Mouse (Mus musculus): ENCODE results near the gene Psmg4. TPM values are rescaled to one million over a fixed set of nuclear protein-coding genes. Genes with fewer than 3 reads are reported as not detected.

Gene Psmg4
- polyA plus RNA-seq (2015; fragmentation: Nextera tagmentation; extraction: Ambion mirVana): 67.4 and 74.9 TPM in 2 replicates

DNA sequence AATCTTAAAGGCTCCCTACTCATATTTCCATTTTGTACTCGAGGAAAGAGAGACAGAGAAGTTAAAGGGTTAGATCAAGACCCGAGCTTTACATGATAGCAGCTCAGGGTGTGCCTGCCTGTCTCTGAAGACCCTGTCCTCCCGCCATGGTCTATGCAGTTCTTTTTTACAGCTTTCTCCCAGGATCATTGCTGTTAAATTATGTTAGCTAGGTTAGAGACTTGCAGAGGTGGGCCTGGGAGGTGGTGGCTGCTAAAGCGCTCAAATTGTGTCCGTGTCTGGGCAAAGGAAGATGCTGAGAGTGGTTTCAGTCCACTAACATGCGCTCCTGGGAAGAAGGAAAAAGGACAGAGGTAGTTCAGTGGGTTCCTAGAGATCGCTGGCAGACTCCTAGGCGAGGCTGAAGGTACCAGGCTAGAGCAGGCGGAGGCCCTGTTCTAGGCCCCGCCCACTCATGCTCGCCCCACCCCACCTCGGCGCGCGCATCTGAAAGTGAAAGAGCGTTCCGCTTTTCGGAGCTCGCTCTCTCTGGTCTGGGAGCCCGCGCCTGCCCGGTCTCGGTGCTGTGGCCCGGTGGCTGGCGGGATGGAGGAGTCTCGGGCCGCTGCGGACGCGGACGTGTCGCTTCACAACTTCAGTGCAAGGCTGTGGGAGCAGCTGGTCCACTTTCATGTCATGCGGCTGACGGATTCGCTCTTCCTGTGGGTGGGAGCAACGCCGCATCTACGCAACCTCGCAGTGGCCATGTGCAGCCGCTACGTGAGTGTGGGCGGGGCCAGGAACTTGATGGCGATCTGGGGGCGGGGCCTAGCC, at the start of gene Psmg4:
TSS of gene Psmg4 (plus strand) at position 474 of the 813 bp plus-strand sequence.
- 2% methylated on average over 44 of the region's 44 CpGs for WGBS
- peaks cover 11% of the 10 kb centered on the region for H3K36me3 ChIP-seq (ENCODE audit: insufficient read depth, low read length)
- H3K9me3 ChIP-seq (ENCODE audit: low read length): peaks cover 8% of the 10 kb centered on the region; the same call in 1 of the 2 replicates
- H3K4me3 ChIP-seq (ENCODE audit: low read length): peak within 1 kb of the TSS; percentile 82
- peak within 1 kb of the TSS; percentile 97 for H3K27ac ChIP-seq (ENCODE audit: low read length)
- H3K27me3 ChIP-seq (ENCODE audit: insufficient read depth, low read length): no peaks in the 10 kb centered on the region
- H3K4me1 ChIP-seq (ENCODE audit: insufficient read depth, low read length): peaks cover 13% of the 10 kb centered on the region
- peak within 1 kb of the TSS; percentile 81 for H3K9ac ChIP-seq (replicated peaks; ENCODE audit: low read length)
- peak; percentile 96 for ATAC-seq (ENCODE audit: low FRiP score, low TSS enrichment)
- peak within 1 kb of the TSS; percentile 65 for H3K4me2 ChIP-seq (replicated peaks; ENCODE audit: low read depth, low read length)

DNA sequence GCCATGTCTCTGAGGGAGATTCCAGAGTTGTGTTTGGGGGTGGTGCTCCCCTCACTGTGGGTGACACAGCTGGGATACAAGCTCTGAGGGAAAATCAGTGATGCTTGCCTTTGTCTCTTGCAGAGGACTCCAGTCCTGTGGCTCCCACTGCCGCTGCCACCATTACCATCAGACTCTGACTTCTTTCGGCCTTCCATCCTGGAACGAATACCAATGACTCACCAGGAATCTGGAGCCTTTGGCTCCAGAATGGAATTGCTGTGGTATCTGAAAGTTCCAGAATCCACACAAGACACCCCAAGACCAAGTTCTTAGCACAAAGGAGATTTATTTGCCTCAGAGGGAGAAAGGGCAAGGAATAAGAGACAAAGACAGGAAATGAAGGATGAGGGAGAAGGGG, 49.7 kb upstream of the Psmg4 start:
- WGBS: 84% methylated on average over 3 of the region's 3 CpGs
- ATAC-seq (ENCODE audit: low FRiP score, low TSS enrichment): no peak
- Histone ChIP-seq H3K9ac (replicated peaks; ENCODE audit: low read length) (no peak overlapping the region), H3K36me3 (ENCODE audit: insufficient read depth, low read length) (no peaks in the 10 kb centered on the region), H3K4me3 (ENCODE audit: low read length) (no peak overlapping the region), H3K4me1 (ENCODE audit: insufficient read depth, low read length) (no peaks in the 10 kb centered on the region), H3K9me3 (ENCODE audit: low read length) (no peaks in the 10 kb centered on the region), H3K4me2 (replicated peaks; ENCODE audit: low read depth, low read length) (no peak overlapping the region), H3K27ac (ENCODE audit: low read length) (no peak overlapping the region), H3K27me3 (ENCODE audit: insufficient read depth, low read length) (no peaks in the 10 kb centered on the region)

GRCm38 (mm10) chr13:34114654-34115053, 48.1 kb upstream of the Psmg4 start:
- WGBS: 80% methylated on average over 4 of the region's 4 CpGs
- no peak for ATAC-seq (ENCODE audit: low FRiP score, low TSS enrichment)

GRCm38 (mm10) chr13:34116508-34116907, 46.3 kb upstream of the Psmg4 start:
- Histone ChIP-seq H3K9me3 (ENCODE audit: low read length) (no peaks in the 10 kb centered on the region), H3K27ac (ENCODE audit: low read length) (no peak overlapping the region), H3K9ac (replicated peaks; ENCODE audit: low read length) (no peak overlapping the region), H3K27me3 (ENCODE audit: insufficient read depth, low read length) (no peaks in the 10 kb centered on the region), H3K4me2 (replicated peaks; ENCODE audit: low read depth, low read length) (no peak overlapping the region), H3K4me1 (ENCODE audit: insufficient read depth, low read length) (no peaks in the 10 kb centered on the region), H3K36me3 (ENCODE audit: insufficient read depth, low read length) (no peaks in the 10 kb centered on the region), H3K4me3 (ENCODE audit: low read length) (no peak overlapping the region)
- 61% methylated on average over 6 of the region's 6 CpGs for WGBS
- ATAC-seq (ENCODE audit: low FRiP score, low TSS enrichment): no peak

More at GRCm38 (mm10) chr13:34114654-34115053, 48.1 kb upstream of the Psmg4 start:
- no peak overlapping the region for H3K4me3 ChIP-seq (ENCODE audit: low read length)
- no peaks in the 10 kb centered on the region for H3K4me1 ChIP-seq (ENCODE audit: insufficient read depth, low read length)
- H3K27ac ChIP-seq (ENCODE audit: low read length): no peak overlapping the region
- no peak overlapping the region for H3K9ac ChIP-seq (replicated peaks; ENCODE audit: low read length)
- H3K36me3 ChIP-seq (ENCODE audit: insufficient read depth, low read length): no peaks in the 10 kb centered on the region
- no peaks in the 10 kb centered on the region for H3K27me3 ChIP-seq (ENCODE audit: insufficient read depth, low read length)
- H3K4me2 ChIP-seq (replicated peaks; ENCODE audit: low read depth, low read length): no peak overlapping the region
- no peaks in the 10 kb centered on the region for H3K9me3 ChIP-seq (ENCODE audit: low read length)

- no peak for ATAC-seq (ENCODE audit: low FRiP score, low TSS enrichment)
- 77% methylated on average over 4 of the region's 4 CpGs for WGBS
- no peak overlapping the region for H3K4me3 ChIP-seq (ENCODE audit: low read length)
- H3K27ac ChIP-seq (ENCODE audit: low read length): no peak overlapping the region
- no peaks in the 10 kb centered on the region for H3K36me3 ChIP-seq (ENCODE audit: insufficient read depth, low read length)
- peaks cover 1% of the 10 kb centered on the region; the same call in 1 of the 2 replicates for H3K4me1 ChIP-seq (ENCODE audit: insufficient read depth, low read length)
- no peaks in the 10 kb centered on the region for H3K9me3 ChIP-seq (ENCODE audit: low read length)
- H3K9ac ChIP-seq (replicated peaks; ENCODE audit: low read length): no peak overlapping the region
- no peaks in the 10 kb centered on the region for H3K27me3 ChIP-seq (ENCODE audit: insufficient read depth, low read length)
- H3K4me2 ChIP-seq (replicated peaks; ENCODE audit: low read depth, low read length): no peak overlapping the region
These were observed 43.9 kb upstream of the Psmg4 start for GRCm38 (mm10) chr13:34118816-34119215.

DNA sequence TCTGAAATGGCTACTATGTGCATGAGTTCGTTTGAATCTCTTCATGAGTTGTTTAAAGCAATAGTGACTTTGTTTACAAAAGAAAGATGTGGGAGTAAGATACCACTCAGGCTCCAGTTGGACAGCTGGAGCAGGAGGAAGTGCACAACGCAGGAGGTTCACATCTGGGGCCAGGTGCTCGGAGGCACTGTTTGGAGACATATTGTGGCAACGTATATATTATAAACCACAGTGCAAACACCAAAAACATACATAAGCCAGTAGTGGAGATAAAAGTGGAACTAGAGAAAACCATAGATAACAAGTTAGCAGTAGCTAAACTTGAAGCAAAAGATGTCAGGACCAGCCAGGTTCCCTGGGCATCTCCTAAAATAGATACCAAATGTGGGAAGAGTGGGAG, 43.4 kb upstream of the Psmg4 start:
- ATAC-seq (ENCODE audit: low FRiP score, low TSS enrichment): no peak
- H3K9me3 ChIP-seq (ENCODE audit: low read length): no peaks in the 10 kb centered on the region
- WGBS: 41% methylated on average over 4 of the region's 4 CpGs
- no peak overlapping the region for H3K27ac ChIP-seq (ENCODE audit: low read length)
- H3K4me3 ChIP-seq (ENCODE audit: low read length): no peak overlapping the region
- no peaks in the 10 kb centered on the region for H3K27me3 ChIP-seq (ENCODE audit: insufficient read depth, low read length)
- H3K9ac ChIP-seq (replicated peaks; ENCODE audit: low read length): no peak overlapping the region
- H3K4me2 ChIP-seq (replicated peaks; ENCODE audit: low read depth, low read length): no peak overlapping the region
- no peaks in the 10 kb centered on the region for H3K36me3 ChIP-seq (ENCODE audit: insufficient read depth, low read length)
- H3K4me1 ChIP-seq (ENCODE audit: insufficient read depth, low read length): peaks cover 6% of the 10 kb centered on the region

GRCm38 (mm10) chr13:34120536-34120935, 42.2 kb upstream of the Psmg4 start:
- H3K36me3 ChIP-seq (ENCODE audit: insufficient read depth, low read length): no peaks in the 10 kb centered on the region
- H3K4me2 ChIP-seq (replicated peaks; ENCODE audit: low read depth, low read length): no peak overlapping the region
- no peak overlapping the region for H3K4me3 ChIP-seq (ENCODE audit: low read length)
- H3K27me3 ChIP-seq (ENCODE audit: insufficient read depth, low read length): no peaks in the 10 kb centered on the region
- no peak overlapping the region for H3K27ac ChIP-seq (ENCODE audit: low read length)
- whole genome bisulfite sequencing: 93% methylated on average over 2 of the region's 2 CpGs
- H3K4me1 ChIP-seq (ENCODE audit: insufficient read depth, low read length): peaks cover 10% of the 10 kb centered on the region
- ATAC-seq (ENCODE audit: low FRiP score, low TSS enrichment): no peak
- H3K9ac ChIP-seq (replicated peaks; ENCODE audit: low read length): no peak overlapping the region
- no peaks in the 10 kb centered on the region for H3K9me3 ChIP-seq (ENCODE audit: low read length)

DNA sequence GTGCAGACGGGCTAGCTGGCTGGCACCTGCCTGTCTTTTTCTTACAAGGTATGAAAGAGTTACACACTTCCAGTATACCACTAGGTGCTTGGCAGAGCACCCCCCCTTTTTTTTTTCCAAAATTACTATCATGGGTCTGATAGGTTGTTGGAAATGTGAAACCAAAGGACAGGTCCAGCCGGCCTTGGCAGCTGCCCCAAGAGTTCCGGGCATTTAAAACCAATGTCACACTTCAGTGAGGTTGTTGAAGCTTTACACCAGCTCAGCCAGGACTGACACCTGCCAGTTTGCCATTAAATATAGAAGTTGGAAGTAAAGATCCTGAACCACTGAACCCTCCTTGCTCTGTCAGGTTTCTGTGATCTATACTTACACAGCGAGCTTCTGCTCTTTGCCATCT, 37.1 kb upstream of the Psmg4 start:
- WGBS: 48% methylated on average over 4 of the region's 4 CpGs
- Histone ChIP-seq H3K9me3 (ENCODE audit: low read length) (no peaks in the 10 kb centered on the region), H3K27me3 (ENCODE audit: insufficient read depth, low read length) (no peaks in the 10 kb centered on the region), H3K36me3 (ENCODE audit: insufficient read depth, low read length) (no peaks in the 10 kb centered on the region), H3K4me3 (ENCODE audit: low read length) (no peak overlapping the region), H3K4me2 (replicated peaks; ENCODE audit: low read depth, low read length) (peak overlapping the region; percentile 19; the same call in 1 of the 2 replicates), H3K4me1 (ENCODE audit: insufficient read depth, low read length) (peaks cover 29% of the 10 kb centered on the region), H3K9ac (replicated peaks; ENCODE audit: low read length) (no peak overlapping the region), H3K27ac (ENCODE audit: low read length) (no peak overlapping the region)
- no peak for ATAC-seq (ENCODE audit: low FRiP score, low TSS enrichment)

GRCm38 (mm10) chr13:34128276-34129114, 34.3 kb upstream of the Psmg4 start:
- Histone ChIP-seq H3K9me3 (ENCODE audit: low read length) (no peaks in the 10 kb centered on the region), H3K4me1 (ENCODE audit: insufficient read depth, low read length) (peaks cover 51% of the 10 kb centered on the region), H3K4me3 (ENCODE audit: low read length) (peak overlapping the region; percentile 76), H3K27ac (ENCODE audit: low read length) (no peak overlapping the region), H3K36me3 (ENCODE audit: insufficient read depth, low read length) (no peaks in the 10 kb centered on the region), H3K9ac (replicated peaks; ENCODE audit: low read length) (no peak overlapping the region), H3K27me3 (ENCODE audit: insufficient read depth, low read length) (peaks cover 8% of the 10 kb centered on the region), H3K4me2 (replicated peaks; ENCODE audit: low read depth, low read length) (peak overlapping the region; percentile 92)
- WGBS: 76% methylated on average over 9 of the region's 9 CpGs
- no peak for ATAC-seq (ENCODE audit: low FRiP score, low TSS enrichment)

Measured in kidney, embryonic 16.5 days (tissue).